Mouse (Mus musculus) CH12.LX (cell line): ENCODE results near the gene Sf3a2. TPM values are rescaled to one million over a fixed set of nuclear protein-coding genes. Genes with fewer than 3 reads are reported as not detected.
A peak's percentile ranks its signal among the peaks of the same experiment; 100 is the strongest.

Experiments used
- DNase-seq: peaks from one replicate; pipeline ENCODE4 v3.0.0-alpha.2; 2013; ENCODE audit errors: extremely low read depth
- H3K27ac ChIP-seq: 2 replicates; pipeline ENCODE4 v1.5.1; 2012; ENCODE audit warnings: low read depth, mild to moderate bottlenecking, control low read depth, moderate library complexity; ENCODE audit not compliant: insufficient read depth
- H3K27me3 ChIP-seq: replicated peaks from 2 replicates; pipeline ENCODE3; 2012; ENCODE audit warnings: inconsistent platforms
- H3K36me3 ChIP-seq, 2 experiments: replicated peaks in 1 of 2; 2 replicates each; pipeline versions ENCODE3 to v1.6.1; 2012; ENCODE audit warnings: inconsistent platforms in 1 of 2, low read length in 1 of 2, mild to moderate bottlenecking in 1 of 2, mixed read lengths in 1 of 2, moderate library complexity in 1 of 2; ENCODE audit not compliant: control insufficient read depth in 1 of 2, insufficient read depth in 1 of 2
- H3K4me1 ChIP-seq, 2 experiments: 2 replicates each; pipeline ENCODE4 v1.6.1; 2012; ENCODE audit warnings: inconsistent platforms in 1 of 2, moderate library complexity in 1 of 2; ENCODE audit not compliant: insufficient read depth in 2 of 2, control insufficient read depth in 1 of 2
- H3K4me2 ChIP-seq: 2 replicates; pipeline ENCODE4 v1.6.1; 2012; ENCODE audit warnings: low read depth, mild to moderate bottlenecking, control low read depth; ENCODE audit not compliant: poor library complexity, insufficient read depth, severe bottlenecking
- H3K4me3 ChIP-seq, 3 experiments: fragments of 150-350 bp in 1 of 3; sonication (generic) in 1 of 3; replicated peaks in 1 of 3; 2 replicates each; pipeline versions ENCODE3 to v1.5.1; 2011 to 2012; ENCODE audit warnings: low read depth in 2 of 3, low read length in 2 of 3, mild to moderate bottlenecking in 2 of 3, moderate library complexity in 2 of 3, control low read depth in 1 of 3, improper control_type of control experiment in 1 of 3, inconsistent platforms in 1 of 3, mixed read lengths in 1 of 3; ENCODE audit not compliant: poor library complexity in 1 of 3
- H3K79me2 ChIP-seq: replicated peaks from 2 replicates; pipeline ENCODE4 v1.6.1; 2012; ENCODE audit warnings: mild to moderate bottlenecking, moderate library complexity; ENCODE audit not compliant: control insufficient read depth, poor library complexity, insufficient read depth, severe bottlenecking; ENCODE audit errors: extremely low read depth
- H3K9ac ChIP-seq: 2 replicates; pipeline ENCODE4 v1.6.1; 2012; ENCODE audit warnings: low read depth, mild to moderate bottlenecking, control low read depth, moderate library complexity; ENCODE audit not compliant: insufficient read depth
- H3K9me3 ChIP-seq: replicated peaks from 2 replicates; pipeline ENCODE3; 2012; ENCODE audit warnings: low read length, inconsistent platforms, mixed read lengths
- CTCF ChIP-seq, 2 experiments: IDR thresholded peaks in 1 of 2; conservative IDR thresholded peaks in 1 of 2; 2 replicates each; pipeline ENCODE4 v1.5.1; 2011 to 2012; ENCODE audit warnings: low read depth in 2 of 2, low read length in 2 of 2, improper control_type of control experiment in 1 of 2, inconsistent platforms in 1 of 2, mild to moderate bottlenecking in 1 of 2, moderate library complexity in 1 of 2
- HCFC1 ChIP-seq: IDR thresholded peaks from 2 replicates; pipeline ENCODE4 v1.6.1; 2012; ENCODE audit warnings: low read depth, mild to moderate bottlenecking, inconsistent platforms, low read length, improper control_type of control experiment
- IRF4 ChIP-seq: IDR thresholded peaks from 2 replicates; pipeline ENCODE4 v1.6.1; 2014; ENCODE audit warnings: low read depth, mild to moderate bottlenecking, inconsistent platforms, low read length, improper control_type of control experiment
- KAT2A ChIP-seq: IDR thresholded peaks from 2 replicates; pipeline ENCODE4 v1.6.1; 2012; ENCODE audit warnings: low read length, improper control_type of control experiment, inconsistent platforms; ENCODE audit not compliant: insufficient replicate concordance
- MAX ChIP-seq: IDR thresholded peaks from 2 replicates; pipeline ENCODE4 v1.6.1; 2011; ENCODE audit warnings: low read length, improper control_type of control experiment
- MEF2A ChIP-seq: IDR thresholded peaks from 2 replicates; pipeline ENCODE4 v1.6.1; 2014; ENCODE audit warnings: low read depth, mild to moderate bottlenecking, inconsistent platforms, low read length, improper control_type of control experiment, borderline replicate concordance
- MXI1 ChIP-seq: IDR thresholded peaks from 2 replicates; pipeline ENCODE4 v1.6.1; 2011; ENCODE audit warnings: mild to moderate bottlenecking, low read depth, low read length, improper control_type of control experiment
- MYC ChIP-seq: IDR thresholded peaks from 2 replicates; pipeline ENCODE4 v1.6.1; 2011; ENCODE audit warnings: low read depth, mild to moderate bottlenecking, improper control_type of control experiment, low read length
- NELFE ChIP-seq: IDR thresholded peaks from 2 replicates; pipeline ENCODE4 v1.6.1; 2011; ENCODE audit warnings: low read depth, low read length, improper control_type of control experiment
- RAD21 ChIP-seq: IDR thresholded peaks from 2 replicates; pipeline ENCODE4 v1.6.1; 2011; ENCODE audit warnings: low read depth, mild to moderate bottlenecking, low read length, improper control_type of control experiment, moderate library complexity
- SIN3A ChIP-seq: IDR thresholded peaks from 2 replicates; pipeline ENCODE4 v1.6.1; 2012; ENCODE audit warnings: low read length, improper control_type of control experiment, inconsistent platforms
- SMC3 ChIP-seq: IDR thresholded peaks from 2 replicates; pipeline ENCODE4 v1.6.1; 2011; ENCODE audit warnings: low read depth, low read length, improper control_type of control experiment
- TCF12 ChIP-seq: IDR thresholded peaks from 2 replicates; pipeline ENCODE4 v1.6.1; 2014; ENCODE audit warnings: low read depth, mild to moderate bottlenecking, inconsistent platforms, low read length, improper control_type of control experiment
- ZMIZ1 ChIP-seq: IDR thresholded peaks from 2 replicates; pipeline ENCODE4 v1.6.1; 2012; ENCODE audit warnings: low read depth, mild to moderate bottlenecking, inconsistent platforms, low read length, improper control_type of control experiment
- ZNF384 ChIP-seq: IDR thresholded peaks from 2 replicates; pipeline ENCODE4 v1.6.1; 2012; ENCODE audit warnings: low read depth, low read length, improper control_type of control experiment, inconsistent platforms
- dilution Hi-C: fragments of 300-500 bp; cut with MboI; formaldehyde crosslinking; loops from 2 replicates; pipeline ENCODE4 v1.14.3; 2020; ENCODE audit warnings: low sequenced_read_pairs; ENCODE audit not compliant: extremely low pct_unique_long_range_greater_than_20kb, extremely low pct_ligation_motif_present
- in situ Hi-C: fragments of 300-500 bp; cut with MboI; formaldehyde crosslinking; loops from 3 replicates; pipeline ENCODE4 v1.14.3; 2019; ENCODE audit warnings: low sequenced_read_pairs, low pct_ligation_motif_present, low pct_unique_long_range_greater_than_20kb, mixed read lengths
- polyA plus RNA-seq: library from polyadenylated mRNA; unstranded; fragments of >175 nt; gene quantifications from 2 replicates; pipeline ENCODE4 v1.2.1, GENCODE M21; 2012; ENCODE audit warnings: low read depth; ENCODE audit not compliant: insufficient read length
- total RNA-seq, 2 experiments: library from RNA; depleted of rRNA; stranded (reverse); fragments of 300-350 nt in 1 of 2; fragments of >200 nt in 1 of 2; gene quantifications; 2 replicates each; pipeline ENCODE4 v1.2.3; 2012 to 2014

Sf3a2 gene
- total and polyA plus RNA-seq, 3 experiments = 12.4 to 153 (median 29.0) TPM

DNA sequence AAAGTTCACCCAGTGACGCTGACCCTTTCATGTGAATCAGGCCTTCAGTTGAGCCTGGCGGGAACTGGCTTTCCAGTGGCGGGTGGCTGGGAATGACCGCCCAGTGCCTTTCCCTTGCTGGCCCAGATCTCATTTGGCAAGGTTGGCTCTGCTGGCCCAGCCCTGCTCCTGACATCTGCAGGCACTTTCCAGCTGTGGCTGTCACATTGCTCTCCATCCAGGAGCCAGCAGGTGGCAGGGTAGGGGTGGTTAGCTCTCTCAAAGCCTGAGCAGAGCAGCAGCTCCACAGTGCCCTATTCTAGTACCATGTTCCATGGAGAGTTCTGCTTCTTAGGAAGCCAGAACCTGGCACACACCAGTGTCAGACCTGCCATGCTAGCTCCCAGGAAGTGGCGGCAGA lies 40.3 kb upstream of the Sf3a2 start:
- Histone ChIP-seq H3K27ac (no peak overlapping the region), H3K4me2 (no peak overlapping the region), H3K79me2 (peaks cover 75% of the 10 kb centered on the region), H3K27me3 (no peaks in the 10 kb centered on the region), H3K9me3 (no peaks in the 10 kb centered on the region), H3K9ac (no peak overlapping the region), H3K4me1 (peaks cover 30 to 59% of the 10 kb centered on the region in 2 experiments), H3K4me3 (no peak overlapping the region), H3K36me3 (peaks cover 0 to 39% of the 10 kb centered on the region in 2 experiments)
- TF ChIP-seq CTCF (conservative IDR thresholded peaks at IDR 0.05 in 1 of 2, IDR thresholded peaks at IDR 0.05 in 1 of 2; ENCODE audit: low read depth in 2 of 2, low read length in 2 of 2) (peak; percentile 23 to 79; a peak in 3 of 4 replicates), TCF12 (no peak), SIN3A (peak; percentile 81; the same call in 1 of the 2 replicates), MYC (peak; percentile 46; the same call in 1 of the 2 replicates), SMC3 (peak; percentile 67), MEF2A (0 out of 2 replicates have a peak, but pooled peaks have one; percentile 22), RAD21 (peak; percentile 52), IRF4 (0 out of 2 replicates have a peak, but pooled peaks have one; percentile 8), KAT2A (no peak), MXI1 (peak; percentile 69), ZNF384 (0 out of 2 replicates have a peak, but pooled peaks have one; percentile 13), HCFC1 (0 out of 2 replicates have a peak, but pooled peaks have one; percentile 15), ZMIZ1 (no peak), NELFE (no peak), MAX (peak; percentile 64; the same call in 1 of the 2 replicates)
- in situ Hi-C loops (no loop called here), dilution Hi-C loops (no loop called here)
- DNase-seq = peak; percentile 71

DNA sequence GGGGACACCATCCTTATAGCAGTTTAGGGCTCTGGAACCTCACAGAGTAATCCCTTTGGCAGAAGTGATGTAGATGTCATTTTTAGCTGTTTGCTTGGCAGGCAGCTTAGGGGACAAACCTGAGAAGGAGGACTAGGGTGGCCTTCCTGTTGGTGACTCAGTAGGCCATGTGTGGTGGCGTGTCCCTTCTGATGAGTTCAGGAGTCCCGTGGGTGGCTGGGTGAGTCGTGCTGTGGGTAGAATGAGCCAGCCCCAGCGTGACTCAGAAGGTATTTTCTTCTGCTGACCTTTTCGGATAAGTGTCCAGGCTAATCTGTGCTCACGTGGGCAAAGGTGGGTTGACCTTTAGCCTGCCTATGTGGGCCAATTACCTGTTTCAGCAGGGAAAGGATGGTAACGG lies 39.3 kb upstream of the Sf3a2 start:
- Histone ChIP-seq H3K27me3 (no peaks in the 10 kb centered on the region), H3K9me3 (no peaks in the 10 kb centered on the region), H3K4me3 (no peak overlapping the region), H3K27ac (no peak overlapping the region), H3K36me3 (peaks cover 4 to 48% of the 10 kb centered on the region in 2 experiments), H3K9ac (no peak overlapping the region), H3K79me2 (peaks cover 84% of the 10 kb centered on the region), H3K4me2 (no peak overlapping the region), H3K4me1 (peaks cover 30 to 67% of the 10 kb centered on the region in 2 experiments)
- dilution Hi-C loops = no loop called here
- DNase-seq = no peak
- TF ChIP-seq ZNF384 = no peak
- in situ Hi-C loops = no loop called here
